Mouse (Mus musculus) CH12.LX (cell line): Measurements from ENCODE around the gene Ltv1. TPM values are rescaled to one million over a fixed set of nuclear protein-coding genes. Genes with fewer than 3 reads are reported as not detected.

ENCODE experiments used
- DNase-seq: peaks from one replicate; pipeline ENCODE4 v3.0.0-alpha.2; 2013; ENCODE audit errors: extremely low read depth
- H3K27ac ChIP-seq: 2 replicates; pipeline ENCODE4 v1.5.1; 2012; ENCODE audit warnings: low read depth, mild to moderate bottlenecking, control low read depth, moderate library complexity; ENCODE audit not compliant: insufficient read depth
- H3K27me3 ChIP-seq: replicated peaks from 2 replicates; pipeline ENCODE3; 2012; ENCODE audit warnings: inconsistent platforms
- H3K36me3 ChIP-seq, 2 experiments: replicated peaks in 1 of 2; 2 replicates each; pipeline versions ENCODE3 to v1.6.1; 2012; ENCODE audit warnings: inconsistent platforms in 1 of 2, low read length in 1 of 2, mild to moderate bottlenecking in 1 of 2, mixed read lengths in 1 of 2, moderate library complexity in 1 of 2; ENCODE audit not compliant: control insufficient read depth in 1 of 2, insufficient read depth in 1 of 2
- H3K4me1 ChIP-seq, 2 experiments: 2 replicates each; pipeline ENCODE4 v1.6.1; 2012; ENCODE audit warnings: inconsistent platforms in 1 of 2, moderate library complexity in 1 of 2; ENCODE audit not compliant: insufficient read depth in 2 of 2, control insufficient read depth in 1 of 2
- H3K4me2 ChIP-seq: 2 replicates; pipeline ENCODE4 v1.6.1; 2012; ENCODE audit warnings: low read depth, mild to moderate bottlenecking, control low read depth; ENCODE audit not compliant: poor library complexity, insufficient read depth, severe bottlenecking
- H3K4me3 ChIP-seq, 3 experiments: fragments of 150-350 bp in 1 of 3; sonication (generic) in 1 of 3; replicated peaks in 1 of 3; 2 replicates each; pipeline versions ENCODE3 to v1.5.1; 2011 to 2012; ENCODE audit warnings: low read depth in 2 of 3, low read length in 2 of 3, mild to moderate bottlenecking in 2 of 3, moderate library complexity in 2 of 3, control low read depth in 1 of 3, improper control_type of control experiment in 1 of 3, inconsistent platforms in 1 of 3, mixed read lengths in 1 of 3; ENCODE audit not compliant: poor library complexity in 1 of 3
- H3K79me2 ChIP-seq: replicated peaks from 2 replicates; pipeline ENCODE4 v1.6.1; 2012; ENCODE audit warnings: mild to moderate bottlenecking, moderate library complexity; ENCODE audit not compliant: control insufficient read depth, poor library complexity, insufficient read depth, severe bottlenecking; ENCODE audit errors: extremely low read depth
- H3K9ac ChIP-seq: 2 replicates; pipeline ENCODE4 v1.6.1; 2012; ENCODE audit warnings: low read depth, mild to moderate bottlenecking, control low read depth, moderate library complexity; ENCODE audit not compliant: insufficient read depth
- H3K9me3 ChIP-seq: replicated peaks from 2 replicates; pipeline ENCODE3; 2012; ENCODE audit warnings: low read length, inconsistent platforms, mixed read lengths
- BHLHE40 ChIP-seq: IDR thresholded peaks from 2 replicates; pipeline ENCODE4 v1.6.1; 2011; ENCODE audit warnings: mild to moderate bottlenecking, low read depth, low read length, improper control_type of control experiment
- CHD1 ChIP-seq: IDR thresholded peaks from 2 replicates; pipeline ENCODE4 v1.6.1; 2012; ENCODE audit warnings: low read depth, low read length, improper control_type of control experiment, inconsistent platforms
- CHD2 ChIP-seq: IDR thresholded peaks from 2 replicates; pipeline ENCODE4 v1.6.1; 2011; ENCODE audit warnings: low read length, improper control_type of control experiment
- CTCF ChIP-seq, 2 experiments: IDR thresholded peaks in 1 of 2; conservative IDR thresholded peaks in 1 of 2; 2 replicates each; pipeline ENCODE4 v1.5.1; 2011 to 2012; ENCODE audit warnings: low read depth in 2 of 2, low read length in 2 of 2, improper control_type of control experiment in 1 of 2, inconsistent platforms in 1 of 2, mild to moderate bottlenecking in 1 of 2, moderate library complexity in 1 of 2
- ELF1 ChIP-seq: IDR thresholded peaks from 2 replicates; pipeline ENCODE4 v1.6.1; 2014; ENCODE audit warnings: low read depth, mild to moderate bottlenecking, inconsistent platforms, low read length, improper control_type of control experiment
- EP300 ChIP-seq: IDR thresholded peaks from 2 replicates; pipeline ENCODE4 v1.6.1; 2011; ENCODE audit warnings: low read length, improper control_type of control experiment
- ETS1 ChIP-seq: conservative IDR thresholded peaks from 2 replicates; pipeline ENCODE4 v1.6.1; 2012; ENCODE audit warnings: low read depth, mild to moderate bottlenecking, inconsistent platforms, low read length, improper control_type of control experiment, moderate library complexity
- GABPA ChIP-seq: IDR thresholded peaks from 2 replicates; pipeline ENCODE4 v1.6.1; 2012; ENCODE audit warnings: low read depth, low read length, improper control_type of control experiment, inconsistent platforms; ENCODE audit not compliant: insufficient replicate concordance
- HCFC1 ChIP-seq: IDR thresholded peaks from 2 replicates; pipeline ENCODE4 v1.6.1; 2012; ENCODE audit warnings: low read depth, mild to moderate bottlenecking, inconsistent platforms, low read length, improper control_type of control experiment
- JUN ChIP-seq: IDR thresholded peaks from 2 replicates; pipeline ENCODE4 v1.6.1; 2011; ENCODE audit warnings: low read depth, mild to moderate bottlenecking, low read length, improper control_type of control experiment, moderate library complexity; ENCODE audit not compliant: insufficient read depth
- JUND ChIP-seq: conservative IDR thresholded peaks from 2 replicates; pipeline ENCODE4 v1.6.1; 2011; ENCODE audit warnings: low read depth, low read length, improper control_type of control experiment
- KAT2A ChIP-seq: IDR thresholded peaks from 2 replicates; pipeline ENCODE4 v1.6.1; 2012; ENCODE audit warnings: low read length, improper control_type of control experiment, inconsistent platforms; ENCODE audit not compliant: insufficient replicate concordance
- MAX ChIP-seq: IDR thresholded peaks from 2 replicates; pipeline ENCODE4 v1.6.1; 2011; ENCODE audit warnings: low read length, improper control_type of control experiment
- MAZ ChIP-seq: IDR thresholded peaks from 2 replicates; pipeline ENCODE4 v1.6.1; 2012; ENCODE audit warnings: low read depth, mild to moderate bottlenecking, inconsistent platforms, low read length, improper control_type of control experiment, moderate library complexity
- MEF2A ChIP-seq: IDR thresholded peaks from 2 replicates; pipeline ENCODE4 v1.6.1; 2014; ENCODE audit warnings: low read depth, mild to moderate bottlenecking, inconsistent platforms, low read length, improper control_type of control experiment, borderline replicate concordance
- MXI1 ChIP-seq: IDR thresholded peaks from 2 replicates; pipeline ENCODE4 v1.6.1; 2011; ENCODE audit warnings: mild to moderate bottlenecking, low read depth, low read length, improper control_type of control experiment
- NELFE ChIP-seq: IDR thresholded peaks from 2 replicates; pipeline ENCODE4 v1.6.1; 2011; ENCODE audit warnings: low read depth, low read length, improper control_type of control experiment
- NRF1 ChIP-seq: IDR thresholded peaks from 2 replicates; pipeline ENCODE4 v1.6.1; 2014; ENCODE audit warnings: low read depth, mild to moderate bottlenecking, inconsistent platforms, low read length, improper control_type of control experiment, moderate library complexity
- PAX5 ChIP-seq: IDR thresholded peaks from 2 replicates; pipeline ENCODE4 v1.6.1; 2012; ENCODE audit warnings: low read length, inconsistent platforms, mixed read lengths
- RAD21 ChIP-seq: IDR thresholded peaks from 2 replicates; pipeline ENCODE4 v1.6.1; 2011; ENCODE audit warnings: low read depth, mild to moderate bottlenecking, low read length, improper control_type of control experiment, moderate library complexity
- SIN3A ChIP-seq: IDR thresholded peaks from 2 replicates; pipeline ENCODE4 v1.6.1; 2012; ENCODE audit warnings: low read length, improper control_type of control experiment, inconsistent platforms
- SMC3 ChIP-seq: IDR thresholded peaks from 2 replicates; pipeline ENCODE4 v1.6.1; 2011; ENCODE audit warnings: low read depth, low read length, improper control_type of control experiment
- TBP ChIP-seq: conservative IDR thresholded peaks from 2 replicates; pipeline ENCODE4 v1.6.1; 2011; ENCODE audit warnings: low read depth, low read length, improper control_type of control experiment
- TCF12 ChIP-seq: IDR thresholded peaks from 2 replicates; pipeline ENCODE4 v1.6.1; 2014; ENCODE audit warnings: low read depth, mild to moderate bottlenecking, inconsistent platforms, low read length, improper control_type of control experiment
- UBTF ChIP-seq: IDR thresholded peaks from 2 replicates; pipeline ENCODE4 v1.6.1; 2012; ENCODE audit warnings: low read depth, mild to moderate bottlenecking, inconsistent platforms, low read length, improper control_type of control experiment, moderate library complexity
- USF1 ChIP-seq: IDR thresholded peaks from 2 replicates; pipeline ENCODE4 v1.6.1; 2014; ENCODE audit warnings: low read depth, mild to moderate bottlenecking, inconsistent platforms, low read length, improper control_type of control experiment
- USF2 ChIP-seq: conservative IDR thresholded peaks from 2 replicates; pipeline ENCODE4 v1.6.1; 2011; ENCODE audit warnings: low read depth, low read length, improper control_type of control experiment
- ZC3H11A ChIP-seq: IDR thresholded peaks from 2 replicates; pipeline ENCODE4 v1.6.1; 2012; ENCODE audit warnings: low read depth, mild to moderate bottlenecking, inconsistent platforms, low read length, improper control_type of control experiment
- ZKSCAN1 ChIP-seq: IDR thresholded peaks from 2 replicates; pipeline ENCODE4 v1.6.1; 2012; ENCODE audit warnings: low read depth, inconsistent platforms, low read length, improper control_type of control experiment, borderline replicate concordance
- ZMIZ1 ChIP-seq: IDR thresholded peaks from 2 replicates; pipeline ENCODE4 v1.6.1; 2012; ENCODE audit warnings: low read depth, mild to moderate bottlenecking, inconsistent platforms, low read length, improper control_type of control experiment
- ZNF384 ChIP-seq: IDR thresholded peaks from 2 replicates; pipeline ENCODE4 v1.6.1; 2012; ENCODE audit warnings: low read depth, low read length, improper control_type of control experiment, inconsistent platforms
- dilution Hi-C: fragments of 300-500 bp; cut with MboI; formaldehyde crosslinking; loops from 2 replicates; pipeline ENCODE4 v1.14.3; 2020; ENCODE audit warnings: low sequenced_read_pairs; ENCODE audit not compliant: extremely low pct_unique_long_range_greater_than_20kb, extremely low pct_ligation_motif_present
- in situ Hi-C: fragments of 300-500 bp; cut with MboI; formaldehyde crosslinking; loops from 3 replicates; pipeline ENCODE4 v1.14.3; 2019; ENCODE audit warnings: low sequenced_read_pairs, low pct_ligation_motif_present, low pct_unique_long_range_greater_than_20kb, mixed read lengths
- polyA plus RNA-seq: library from polyadenylated mRNA; unstranded; fragments of >175 nt; gene quantifications from 2 replicates; pipeline ENCODE4 v1.2.1, GENCODE M21; 2012; ENCODE audit warnings: low read depth; ENCODE audit not compliant: insufficient read length
- total RNA-seq, 2 experiments: library from RNA; depleted of rRNA; stranded (reverse); fragments of 300-350 nt in 1 of 2; fragments of >200 nt in 1 of 2; gene quantifications; 2 replicates each; pipeline ENCODE4 v1.2.3; 2012 to 2014

Gene Ltv1
- total and polyA plus RNA-seq, 3 experiments, result 32.1 to 93.4 (median 66.0) TPM

GRCm38 (mm10) chr10:13170739-13171448 is 22.1 kb downstream of the Ltv1 start:
- Histone ChIP-seq H3K4me3 (no peak overlapping the region), H3K4me1 (peaks cover 0 to 4% of the 10 kb centered on the region in 2 experiments; a peak in 1 of 4 replicates), H3K9ac (no peak overlapping the region), H3K4me2 (no peak overlapping the region), H3K27me3 (no peaks in the 10 kb centered on the region), H3K79me2 (no peaks in the 10 kb centered on the region), H3K36me3 (peaks cover under 1 to 12% of the 10 kb centered on the region in 2 experiments), H3K27ac (no peak overlapping the region), H3K9me3 (no peaks in the 10 kb centered on the region)
- no peak for TF ChIP-seq SIN3A
- no peak for TF ChIP-seq USF1
- no peak for TF ChIP-seq ELF1
- no peak for TF ChIP-seq PAX5
- no peak for TF ChIP-seq CHD1
- no peak for TF ChIP-seq CTCF (conservative IDR thresholded peaks at IDR 0.05 in 1 of 2, IDR thresholded peaks at IDR 0.05 in 1 of 2; ENCODE audit: low read depth in 2 of 2, low read length in 2 of 2)
- no peak for TF ChIP-seq JUN
- TF ChIP-seq NELFE, result no peak
- no peak for TF ChIP-seq USF2
- no peak for TF ChIP-seq MXI1
- no peak for TF ChIP-seq MEF2A
- no peak for TF ChIP-seq UBTF
- no peak for TF ChIP-seq BHLHE40
- TF ChIP-seq RAD21, result no peak
- TF ChIP-seq ETS1, result no peak
- TF ChIP-seq MAX, result no peak
- TF ChIP-seq MAZ, result no peak
- TF ChIP-seq ZNF384, result no peak
- no peak for TF ChIP-seq SMC3
- in situ Hi-C loops (no loop called here), dilution Hi-C loops (no loop called here)
- no peak for DNase-seq

GRCm38 (mm10) chr10:13168461-13168860 is 24.5 kb downstream of the Ltv1 start:
- dilution Hi-C loops, result no loop called here
- H3K4me1 ChIP-seq, result peaks cover 0 to 4% of the 10 kb centered on the region in 2 experiments; a peak in 1 of 4 replicates

More at GRCm38 (mm10) chr10:13168461-13168860, 24.5 kb downstream of the Ltv1 start:
- Histone ChIP-seq H3K27ac (no peak overlapping the region), H3K9me3 (peaks cover 4% of the 10 kb centered on the region), H3K4me2 (no peak overlapping the region), H3K36me3 (no peaks in the 10 kb centered on the region), H3K27me3 (no peaks in the 10 kb centered on the region), H3K9ac (no peak overlapping the region), H3K4me3 (no peak overlapping the region), H3K79me2 (no peaks in the 10 kb centered on the region)
- no peak for TF ChIP-seq TCF12
- TF ChIP-seq ZMIZ1, result no peak
- no peak for TF ChIP-seq RAD21
- no peak for TF ChIP-seq NELFE
- TF ChIP-seq TBP, result no peak
- TF ChIP-seq ZC3H11A, result no peak
- no peak for TF ChIP-seq CTCF (conservative IDR thresholded peaks at IDR 0.05 in 1 of 2, IDR thresholded peaks at IDR 0.05 in 1 of 2; ENCODE audit: low read depth in 2 of 2, low read length in 2 of 2)
- no peak for TF ChIP-seq MAZ
- TF ChIP-seq NRF1, result no peak
- TF ChIP-seq CHD2, result no peak
- TF ChIP-seq GABPA, result no peak
- TF ChIP-seq MAX, result no peak
- TF ChIP-seq ZKSCAN1, result no peak
- no peak for TF ChIP-seq JUND
- no peak for TF ChIP-seq PAX5
- TF ChIP-seq EP300, result no peak
- no peak for TF ChIP-seq HCFC1
- TF ChIP-seq CHD1, result no peak
- no peak for TF ChIP-seq KAT2A
- no peak for TF ChIP-seq MXI1
- in situ Hi-C loops, result no loop called here
- DNase-seq, result no peak
